Mouse (Mus musculus) cortical plate, adult 2 months (tissue): Measurements from ENCODE around the gene Adamts12.

Experiments
- CTCF ChIP-seq: fragments of 200-500 bp; IDR thresholded peaks from 2 replicates; pipeline ENCODE4 v1.5.1; 2011; ENCODE audit warnings: mild to moderate bottlenecking, control low read depth, low read length; ENCODE audit not compliant: insufficient read depth; ENCODE audit errors: extremely low read depth
- POLR2A ChIP-seq: fragments of 200-500 bp; IDR thresholded peaks from 2 replicates; pipeline ENCODE4 v1.6.1; 2011; ENCODE audit warnings: mild to moderate bottlenecking, low read length, control low read depth; ENCODE audit not compliant: insufficient read depth; ENCODE audit errors: extremely low read depth

- TF ChIP-seq CTCF (no peak), POLR2A (no peak)
Observed at GRCm38 (mm10) chr15:11179751-11180169, 115.2 kb downstream of the Adamts12 start.
